Mouse (Mus musculus) heart, postnatal 0 days (tissue): Measurements from ENCODE around the gene Ssbp2. TPM values are rescaled to one million over a fixed set of nuclear protein-coding genes. Genes with fewer than 3 reads are reported as not detected.

ENCODE experiments used
- ATAC-seq: fragments of 200-750 bp; cut with Nextera tagmentation; 2 replicates; pipeline ENCODE4 v1.8.0; 2017; ENCODE audit warnings: low read depth, moderate number of reproducible peaks, moderate library complexity; ENCODE audit not compliant: insufficient read depth
- DNase-seq: peaks from one replicate; pipeline ENCODE4 v3.0.0-alpha.2; 2016; ENCODE audit warnings: low spot score
- H3K27ac ChIP-seq: fragments of 300-500 bp; sonication (generic); 2 replicates; pipeline ENCODE4 v1.5.1; 2014; ENCODE audit warnings: low read depth, mild to moderate bottlenecking
- H3K27me3 ChIP-seq: fragments of 300-500 bp; sonication (generic); 2 replicates; pipeline ENCODE4 v1.6.1; 2014; ENCODE audit warnings: low read length, mixed read lengths; ENCODE audit not compliant: control insufficient read depth, insufficient read depth
- H3K36me3 ChIP-seq: fragments of 300-500 bp; sonication (generic); replicated peaks from 2 replicates; pipeline ENCODE4 v1.6.1; 2014; ENCODE audit warnings: low read length, mixed read lengths; ENCODE audit not compliant: control insufficient read depth, insufficient read depth
- H3K4me1 ChIP-seq: fragments of 300-500 bp; sonication (generic); 2 replicates; pipeline ENCODE4 v1.6.1; 2014; ENCODE audit warnings: antibody characterized with exemption; ENCODE audit not compliant: control insufficient read depth, insufficient read depth
- H3K4me2 ChIP-seq: fragments of 300-500 bp; sonication (generic); 2 replicates; pipeline ENCODE4 v1.6.1; 2014; ENCODE audit warnings: low read depth, mild to moderate bottlenecking, low read length, moderate library complexity
- H3K4me3 ChIP-seq: fragments of 300-500 bp; sonication (generic); 2 replicates; pipeline ENCODE4 v1.5.1; 2014; ENCODE audit warnings: low read depth, low read length
- H3K9ac ChIP-seq: fragments of 300-500 bp; sonication (generic); replicated peaks from 2 replicates; pipeline ENCODE4 v1.6.1; 2014; ENCODE audit warnings: low read depth, low read length, mixed read lengths
- H3K9me3 ChIP-seq: fragments of 300-500 bp; sonication (generic); replicated peaks from 2 replicates; pipeline ENCODE4 v1.6.1; 2016; ENCODE audit warnings: low read length; ENCODE audit not compliant: control insufficient read depth
- CTCF ChIP-seq: IDR thresholded peaks from 2 replicates; pipeline ENCODE4 v1.5.1; 2016; ENCODE audit warnings: antibody characterized with exemption, control low read depth, low read depth
- EP300 ChIP-seq: IDR thresholded peaks from 2 replicates; pipeline ENCODE4 v1.6.1; 2016; ENCODE audit warnings: antibody characterized with exemption, low read depth
- WGBS: fragments of 180-500 bp; shearing (Covaris S2); extraction: QIAGEN DNeasy Blood & Tissue Kit; methylation state at CpG from one replicate; pipeline ENCODE4 v1.1.7; 2014; 5-methylcytosine and 5-hydroxymethylcytosine counted together
- polyA plus RNA-seq: library from polyadenylated mRNA; unstranded; fragments of >200 nt; fragmentation: Nextera tagmentation; extraction: Ambion mirVana; gene quantifications from 2 replicates; pipeline ENCODE4 v1.2.1, GENCODE M21; 2015
- total RNA-seq: library from RNA; depleted of rRNA; stranded (reverse); fragments of >200 nt; gene quantifications from 2 replicates; pipeline ENCODE4 v1.2.3, GENCODE M21; 2014; ENCODE audit warnings: low replicate concordance

Ssbp2 gene
- total and polyA plus RNA-seq, 2 experiments from 2014 or later, result 70.8 to 74.2 TPM

- peak overlapping the region; percentile 15; the same call in 1 of the 2 replicates for H3K4me2 ChIP-seq
- no peak for TF ChIP-seq EP300
- TF ChIP-seq CTCF, result no peak
- no peak for DNase-seq
Observed at GRCm38 (mm10) chr13:91430867-91431266, 29.2 kb upstream of the Ssbp2 start.

GRCm38 (mm10) chr13:91431392-91432355, 28.4 kb upstream of the Ssbp2 start:
- Histone ChIP-seq H3K9ac (no peak overlapping the region), H3K27me3 (no peaks in the 10 kb centered on the region), H3K4me3 (no peak overlapping the region), H3K36me3 (no peaks in the 10 kb centered on the region), H3K9me3 (no peaks in the 10 kb centered on the region), H3K4me2 (no peak overlapping the region), H3K4me1 (no peaks in the 10 kb centered on the region), H3K27ac (no peak overlapping the region)
- TF ChIP-seq CTCF (no peak), EP300 (no peak)
- DNase-seq (no peak), ATAC-seq (no peak)
- 62% methylated on average over 12 of the region's 12 CpGs for WGBS

More at GRCm38 (mm10) chr13:91430867-91431266, 29.2 kb upstream of the Ssbp2 start:
- H3K9me3 ChIP-seq, result no peaks in the 10 kb centered on the region
- no peak for ATAC-seq
- no peaks in the 10 kb centered on the region for H3K36me3 ChIP-seq
- H3K9ac ChIP-seq, result no peak overlapping the region
- 66% methylated on average over 5 of the region's 5 CpGs for WGBS
- no peak overlapping the region for H3K4me3 ChIP-seq
- no peaks in the 10 kb centered on the region for H3K27me3 ChIP-seq
- H3K27ac ChIP-seq, result no peak overlapping the region
- no peaks in the 10 kb centered on the region for H3K4me1 ChIP-seq

GRCm38 (mm10) chr13:91433021-91433420, 27.1 kb upstream of the Ssbp2 start:
- Histone ChIP-seq H3K4me3 (no peak overlapping the region), H3K4me2 (no peak overlapping the region), H3K9ac (no peak overlapping the region), H3K4me1 (no peaks in the 10 kb centered on the region), H3K36me3 (no peaks in the 10 kb centered on the region), H3K27ac (no peak overlapping the region), H3K27me3 (no peaks in the 10 kb centered on the region), H3K9me3 (no peaks in the 10 kb centered on the region)
- ATAC-seq, result no peak
- DNase-seq, result no peak
- TF ChIP-seq EP300, result no peak
- no peak for TF ChIP-seq CTCF
- 80% methylated on average over 11 of the region's 11 CpGs for WGBS

- Histone ChIP-seq H3K9me3 (no peaks in the 10 kb centered on the region), H3K4me3 (no peak overlapping the region), H3K27me3 (no peaks in the 10 kb centered on the region), H3K4me2 (no peak overlapping the region), H3K9ac (no peak overlapping the region), H3K36me3 (no peaks in the 10 kb centered on the region), H3K4me1 (no peaks in the 10 kb centered on the region), H3K27ac (no peak overlapping the region)
- ATAC-seq (no peak), DNase-seq (no peak)
- no peak for TF ChIP-seq CTCF
- no peak for TF ChIP-seq EP300
- 72% methylated on average over 3 of the region's 3 CpGs for WGBS
Observed at GRCm38 (mm10) chr13:91437931-91438330, 22.2 kb upstream of the Ssbp2 start.

- ATAC-seq (no peak), DNase-seq (no peak)
- Histone ChIP-seq H3K9ac (no peak overlapping the region), H3K27me3 (no peaks in the 10 kb centered on the region), H3K27ac (no peak overlapping the region), H3K4me2 (no peak overlapping the region), H3K4me3 (no peak overlapping the region), H3K36me3 (no peaks in the 10 kb centered on the region), H3K9me3 (no peaks in the 10 kb centered on the region), H3K4me1 (no peaks in the 10 kb centered on the region)
- TF ChIP-seq CTCF, result no peak
- WGBS, result 96% methylated on average over 5 of the region's 5 CpGs
Observed at GRCm38 (mm10) chr13:91441476-91441875, 18.6 kb upstream of the Ssbp2 start.
